14 mouse cellular contexts compared by ENCODE assay signal in genomic region chr8:64281598-64281997, GRCm38 (mm10).
"Had no signal": no experiment of that assay in that cellular context is flagged by ENCODE, and none has a peak within 500 bp of the region (broad histone marks: within the 10 kb centered on the region; RNA-seq: fewer than 3 reads in every experiment).

No protein-coding gene starts in this region.

- H3K27me3 ChIP-seq: liver, embryonic 15.5 days had no signal

- H3K4me1 ChIP-seq: limb, embryonic 10.5 days; liver, embryonic 15.5 days had no signal

- DNase-seq: kidney, adult 18-20 months; kidney, postnatal 4 days; lung, adult 2 months; lung, postnatal 36 days; thymus, adult 18-20 months; thymus, postnatal 14 days had no signal

- H3K9ac ChIP-seq: liver, embryonic 15.5 days had no signal

- H3K27ac ChIP-seq: kidney, postnatal 0 days; layer of hippocampus, adult 2 months; limb, embryonic 10.5 days; liver, embryonic 15.5 days; stomach, postnatal 0 days had no signal

- H3K4me3 ChIP-seq: layer of hippocampus, adult 2 months; limb, embryonic 10.5 days; liver, embryonic 15.5 days had no signal

- H3K4me2 ChIP-seq: liver, embryonic 11.5 days; liver, embryonic 15.5 days had no signal

- H3K9me3 ChIP-seq: limb, embryonic 10.5 days; liver, embryonic 15.5 days had no signal

- H3K36me3 ChIP-seq: limb, embryonic 10.5 days; liver, embryonic 15.5 days had no signal

- ATAC-seq: lung, postnatal 0 days; midbrain, embryonic 16.5 days had no signal
